Mouse (Mus musculus): Measurements from ENCODE around the gene Gm3336. TPM values are rescaled to one million over a fixed set of nuclear protein-coding genes. Genes with fewer than 3 reads are reported as not detected.

Gene Gm3336
- polyA plus RNA-seq, 1 experiment from 2014 or later: 0.88 TPM

- no peak for DNase-seq (ENCODE audit: low spot score)
- H3K36me3 ChIP-seq (ENCODE audit: control insufficient read depth, insufficient read depth, low read length): no peaks in the 10 kb centered on the region
Observed at GRCm38 (mm10) chr8:70750128-70750680, 31.9 kb downstream of the Gm3336 start.

DNA sequence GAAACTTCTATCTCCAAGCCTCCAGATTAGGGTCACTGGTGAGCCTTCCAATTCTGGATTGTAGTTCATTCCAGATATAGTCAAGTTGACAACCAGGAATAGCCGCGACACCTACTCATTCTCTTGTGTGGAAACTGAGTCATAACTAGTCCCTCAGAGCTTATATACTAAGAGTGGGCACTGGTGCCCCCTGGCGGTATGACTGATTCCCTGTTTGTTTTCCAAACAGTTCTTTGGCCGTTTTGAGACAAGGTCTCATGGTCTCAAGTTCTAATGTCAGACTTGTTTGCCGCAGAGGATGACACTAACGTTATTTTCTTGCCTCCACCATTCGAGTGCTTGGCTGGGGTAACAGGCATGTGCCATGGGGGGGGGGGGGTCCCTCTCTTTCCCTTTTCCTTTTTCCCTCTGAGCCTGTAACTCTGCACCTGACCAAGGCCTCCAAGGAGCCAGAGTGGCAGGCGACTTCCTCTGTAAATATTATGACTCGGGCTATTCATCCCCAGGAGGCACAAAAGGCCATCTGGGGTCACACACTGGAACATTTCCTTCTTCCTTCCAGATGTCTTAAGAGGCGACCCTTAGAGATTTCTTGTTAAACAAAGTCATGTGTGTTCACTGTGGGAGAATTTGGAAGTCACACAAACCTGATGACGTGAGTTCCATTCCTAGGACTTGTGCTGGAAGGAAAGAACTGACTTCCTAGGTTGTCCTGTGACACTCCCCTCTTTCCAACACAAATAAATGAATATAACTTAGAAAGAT lies 33.8 kb downstream of the Gm3336 start:
- WGBS: 23% methylated on average over 11 of the region's 11 CpGs
- Histone ChIP-seq H3K36me3 (ENCODE audit: control insufficient read depth, insufficient read depth, low read length) (peaks cover 14% of the 10 kb centered on the region), H3K27ac (ENCODE audit: low read depth) (peak overlapping the region; percentile 79), H3K9ac (ENCODE audit: low read length) (no peak overlapping the region), H3K9me3 (ENCODE audit: control insufficient read depth, low read length) (no peaks in the 10 kb centered on the region), H3K27me3 (replicated peaks; ENCODE audit: control insufficient read depth, insufficient read depth, low read length) (0 out of 2 replicates have a peak, but pooled peaks cover 2% of the 10 kb centered on the region), H3K4me2 (ENCODE audit: low read length) (no peak overlapping the region), H3K4me3 (ENCODE audit: low read depth, low read length) (no peak overlapping the region), H3K4me1 (replicated peaks; ENCODE audit: control insufficient read depth, insufficient read depth, low read length) (peaks cover 25% of the 10 kb centered on the region)
- ATAC-seq (replicated peaks; ENCODE audit: low FRiP score, low TSS enrichment, low read depth) (no peak), DNase-seq (ENCODE audit: low spot score) (peak; percentile 87)

More at GRCm38 (mm10) chr8:70750128-70750680, 31.9 kb downstream of the Gm3336 start:
- H3K27me3 ChIP-seq (replicated peaks; ENCODE audit: control insufficient read depth, insufficient read depth, low read length): peaks cover 16% of the 10 kb centered on the region
- no peak overlapping the region for H3K4me2 ChIP-seq (ENCODE audit: low read length)
- peaks cover 20% of the 10 kb centered on the region for H3K4me1 ChIP-seq (replicated peaks; ENCODE audit: control insufficient read depth, insufficient read depth, low read length)
- no peak overlapping the region for H3K9ac ChIP-seq (ENCODE audit: low read length)
- H3K9me3 ChIP-seq (ENCODE audit: control insufficient read depth, low read length): no peaks in the 10 kb centered on the region
- H3K27ac ChIP-seq (ENCODE audit: low read depth): no peak overlapping the region
- ATAC-seq (replicated peaks; ENCODE audit: low FRiP score, low TSS enrichment, low read depth): no peak
- no peak overlapping the region for H3K4me3 ChIP-seq (ENCODE audit: low read depth, low read length)
- WGBS: 87% methylated on average over 13 of the region's 13 CpGs

DNA sequence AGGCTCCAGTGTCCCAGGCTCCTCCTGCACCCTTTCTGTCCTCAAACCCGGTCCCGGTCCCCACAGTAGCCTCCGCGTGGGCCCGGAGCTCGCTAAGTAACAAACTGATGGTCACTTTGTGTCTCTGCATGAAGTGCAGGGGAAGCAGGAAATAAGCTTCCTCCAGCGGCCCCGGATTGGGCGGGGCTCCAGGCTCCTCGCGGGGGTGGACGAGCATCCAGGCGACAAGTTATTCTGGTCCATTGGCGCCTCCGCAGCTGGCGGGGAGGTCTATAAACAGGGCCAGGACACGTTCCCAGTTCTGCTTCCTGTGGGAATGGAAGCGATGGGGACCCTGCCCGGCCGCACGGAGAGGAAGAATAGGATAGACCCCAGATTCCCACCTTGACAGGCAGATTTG lies 34.8 kb downstream of the Gm3336 start:
- Histone ChIP-seq H3K27ac (ENCODE audit: low read depth) (peak overlapping the region; percentile 79), H3K27me3 (replicated peaks; ENCODE audit: control insufficient read depth, insufficient read depth, low read length) (no peaks in the 10 kb centered on the region), H3K4me2 (ENCODE audit: low read length) (peak overlapping the region; percentile 45), H3K4me3 (ENCODE audit: low read depth, low read length) (peak overlapping the region; percentile 3; the same call in 1 of the 2 replicates), H3K36me3 (ENCODE audit: control insufficient read depth, insufficient read depth, low read length) (peaks cover 23% of the 10 kb centered on the region), H3K4me1 (replicated peaks; ENCODE audit: control insufficient read depth, insufficient read depth, low read length) (peaks cover 25% of the 10 kb centered on the region), H3K9me3 (ENCODE audit: control insufficient read depth, low read length) (no peaks in the 10 kb centered on the region), H3K9ac (ENCODE audit: low read length) (0 out of 2 replicates have a peak overlapping the region, but pooled peaks have one; percentile 20)
- DNase-seq (ENCODE audit: low spot score) (peak; percentile 72), ATAC-seq (replicated peaks; ENCODE audit: low FRiP score, low TSS enrichment, low read depth) (no peak)
- WGBS: 20% methylated on average over 21 of the region's 21 CpGs

DNA sequence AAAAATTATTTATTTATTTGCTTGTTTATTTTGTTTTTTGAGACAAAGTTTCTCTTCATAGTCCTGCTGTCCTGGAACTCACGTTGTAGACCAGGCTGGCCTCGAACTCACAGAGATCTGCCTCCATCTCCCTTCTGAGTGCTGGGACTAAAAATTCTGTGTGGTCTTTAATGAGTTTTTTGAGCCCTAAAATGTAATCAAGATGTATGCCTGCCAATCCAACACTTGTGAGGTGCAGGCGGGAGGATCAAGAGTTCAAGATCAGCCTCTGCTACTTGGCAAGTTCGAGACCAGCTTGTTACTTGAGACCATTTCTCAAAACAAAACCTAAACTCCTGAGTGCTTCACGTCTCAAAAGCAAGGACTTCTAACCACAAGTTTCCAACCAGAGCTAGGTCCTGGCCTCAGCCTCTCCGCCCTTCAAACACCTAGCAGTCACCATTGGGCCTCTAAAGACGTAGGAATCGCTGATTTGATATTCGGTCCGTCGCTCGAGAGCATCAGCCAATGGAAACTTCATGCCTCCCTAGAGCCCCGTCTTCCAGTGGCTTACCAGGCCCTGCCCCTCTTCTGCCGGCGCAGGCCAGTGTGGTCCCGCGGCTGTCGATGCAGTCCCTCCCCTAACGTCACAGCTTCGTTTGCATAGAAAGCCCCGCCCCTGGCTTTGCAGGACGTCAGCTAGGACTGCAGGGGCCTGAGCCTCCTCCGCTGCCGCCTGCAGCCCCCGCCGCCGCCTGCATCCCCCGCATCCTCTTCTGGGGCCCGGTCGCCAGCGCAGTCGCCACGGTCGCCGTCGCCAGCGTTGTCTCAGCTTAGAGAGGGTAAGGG lies 35.9 kb downstream of the Gm3336 start, which contains the start of gene Rab3a:
Rab3a (plus strand) TSS at position 637 of the 828 bp plus-strand sequence.
- Histone ChIP-seq H3K4me1 (replicated peaks; ENCODE audit: control insufficient read depth, insufficient read depth, low read length) (peaks cover 25% of the 10 kb centered on the region), H3K9ac (ENCODE audit: low read length) (peak within 1 kb of the TSS; percentile 71), H3K27me3 (replicated peaks; ENCODE audit: control insufficient read depth, insufficient read depth, low read length) (no peaks in the 10 kb centered on the region), H3K36me3 (ENCODE audit: control insufficient read depth, insufficient read depth, low read length) (peaks cover 27% of the 10 kb centered on the region), H3K9me3 (ENCODE audit: control insufficient read depth, low read length) (no peaks in the 10 kb centered on the region), H3K27ac (ENCODE audit: low read depth) (peak within 1 kb of the TSS; percentile 79), H3K4me2 (ENCODE audit: low read length) (peak within 1 kb of the TSS; percentile 98), H3K4me3 (ENCODE audit: low read depth, low read length) (peak within 1 kb of the TSS; percentile 76)
- WGBS: 7% methylated on average over 37 of the region's 37 CpGs
- ATAC-seq (replicated peaks; ENCODE audit: low FRiP score, low TSS enrichment, low read depth) (peak; percentile 96), DNase-seq (ENCODE audit: low spot score) (peak; percentile 96)

DNA sequence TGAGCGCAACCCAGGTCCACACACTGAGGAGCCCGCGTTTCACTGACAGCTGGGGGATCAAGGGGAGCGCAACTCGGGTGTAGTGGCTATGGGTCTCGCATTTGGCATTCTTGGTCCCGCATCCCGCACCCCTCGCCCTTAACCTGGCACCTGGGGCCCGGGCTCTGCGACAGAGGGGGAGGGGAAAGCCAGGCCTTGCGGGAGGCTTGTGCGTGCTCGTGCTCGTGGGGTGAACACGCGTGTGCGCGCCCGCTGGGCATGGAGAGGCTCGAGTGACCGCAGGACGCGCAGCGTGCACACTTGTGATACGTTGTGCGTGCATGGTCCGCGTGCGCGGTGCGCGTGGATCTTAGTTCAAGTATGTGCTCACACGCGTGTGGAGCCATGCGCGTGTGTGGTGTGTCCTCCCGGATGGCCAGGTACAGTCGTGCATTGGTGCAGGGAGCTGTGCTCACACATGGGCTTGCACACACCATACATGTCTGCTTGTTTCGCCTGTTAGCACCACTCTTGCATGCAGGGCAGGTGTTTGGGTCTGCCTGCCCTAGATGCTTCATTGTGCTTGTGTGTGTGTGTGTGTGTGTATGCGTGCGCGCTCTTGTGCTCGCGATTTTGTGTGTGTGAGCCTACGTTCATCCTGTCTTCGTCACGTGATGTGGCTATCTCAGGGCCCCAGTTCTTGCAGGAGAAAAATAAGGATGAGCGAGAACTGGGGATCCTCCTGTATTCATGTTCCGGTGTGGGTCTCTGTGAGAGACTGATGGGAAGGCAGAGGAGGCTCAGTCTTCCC lies 36.7 kb downstream of the Gm3336 start:
- Histone ChIP-seq H3K27ac (ENCODE audit: low read depth) (peak overlapping the region; percentile 43; the same call in 1 of the 2 replicates), H3K4me1 (replicated peaks; ENCODE audit: control insufficient read depth, insufficient read depth, low read length) (peaks cover 28% of the 10 kb centered on the region), H3K36me3 (ENCODE audit: control insufficient read depth, insufficient read depth, low read length) (peaks cover 27% of the 10 kb centered on the region), H3K4me2 (ENCODE audit: low read length) (peak overlapping the region; percentile 98), H3K27me3 (replicated peaks; ENCODE audit: control insufficient read depth, insufficient read depth, low read length) (no peaks in the 10 kb centered on the region), H3K9ac (ENCODE audit: low read length) (peak overlapping the region; percentile 71), H3K9me3 (ENCODE audit: control insufficient read depth, low read length) (no peaks in the 10 kb centered on the region), H3K4me3 (ENCODE audit: low read depth, low read length) (peak overlapping the region; percentile 76)
- ATAC-seq (replicated peaks; ENCODE audit: low FRiP score, low TSS enrichment, low read depth): peak; percentile 29
- DNase-seq (ENCODE audit: low spot score): no peak
- 11% methylated on average over 50 of the region's 50 CpGs for WGBS

GRCm38 (mm10) chr8:70755661-70756475 lies 37.5 kb downstream of the Gm3336 start:
- H3K36me3 ChIP-seq (ENCODE audit: control insufficient read depth, insufficient read depth, low read length): peaks cover 27% of the 10 kb centered on the region
- H3K4me3 ChIP-seq (ENCODE audit: low read depth, low read length): peak overlapping the region; percentile 76; the same call in 1 of the 2 replicates
- DNase-seq (ENCODE audit: low spot score): no peak
- peak overlapping the region; percentile 98 for H3K4me2 ChIP-seq (ENCODE audit: low read length)
- ATAC-seq (replicated peaks; ENCODE audit: low FRiP score, low TSS enrichment, low read depth): no peak
- no peaks in the 10 kb centered on the region for H3K27me3 ChIP-seq (replicated peaks; ENCODE audit: control insufficient read depth, insufficient read depth, low read length)
- peaks cover 32% of the 10 kb centered on the region for H3K4me1 ChIP-seq (replicated peaks; ENCODE audit: control insufficient read depth, insufficient read depth, low read length)
- no peak overlapping the region for H3K27ac ChIP-seq (ENCODE audit: low read depth)
- peak overlapping the region; percentile 71; the same call in 1 of the 2 replicates for H3K9ac ChIP-seq (ENCODE audit: low read length)
- H3K9me3 ChIP-seq (ENCODE audit: control insufficient read depth, low read length): no peaks in the 10 kb centered on the region
- 85% methylated on average over 24 of the region's 24 CpGs for WGBS

GRCm38 (mm10) chr8:70756476-70757040 lies 38.2 kb downstream of the Gm3336 start:
- Histone ChIP-seq H3K4me1 (replicated peaks; ENCODE audit: control insufficient read depth, insufficient read depth, low read length) (peaks cover 36% of the 10 kb centered on the region), H3K36me3 (ENCODE audit: control insufficient read depth, insufficient read depth, low read length) (peaks cover 27% of the 10 kb centered on the region), H3K9ac (ENCODE audit: low read length) (no peak overlapping the region), H3K4me2 (ENCODE audit: low read length) (no peak overlapping the region), H3K27ac (ENCODE audit: low read depth) (no peak overlapping the region), H3K9me3 (ENCODE audit: control insufficient read depth, low read length) (no peaks in the 10 kb centered on the region), H3K27me3 (replicated peaks; ENCODE audit: control insufficient read depth, insufficient read depth, low read length) (no peaks in the 10 kb centered on the region), H3K4me3 (ENCODE audit: low read depth, low read length) (no peak overlapping the region)
- ATAC-seq (replicated peaks; ENCODE audit: low FRiP score, low TSS enrichment, low read depth) (no peak), DNase-seq (ENCODE audit: low spot score) (no peak)
- WGBS: 94% methylated on average over 6 of the region's 6 CpGs
